Mouse (Mus musculus): ENCODE results near the gene Ndufa6. TPM values are rescaled to one million over a fixed set of nuclear protein-coding genes. Genes with fewer than 3 reads are reported as not detected.

Ndufa6 gene
- total and polyA plus RNA-seq, 2 experiments from 2014 or later = 287 to 482 TPM

DNA sequence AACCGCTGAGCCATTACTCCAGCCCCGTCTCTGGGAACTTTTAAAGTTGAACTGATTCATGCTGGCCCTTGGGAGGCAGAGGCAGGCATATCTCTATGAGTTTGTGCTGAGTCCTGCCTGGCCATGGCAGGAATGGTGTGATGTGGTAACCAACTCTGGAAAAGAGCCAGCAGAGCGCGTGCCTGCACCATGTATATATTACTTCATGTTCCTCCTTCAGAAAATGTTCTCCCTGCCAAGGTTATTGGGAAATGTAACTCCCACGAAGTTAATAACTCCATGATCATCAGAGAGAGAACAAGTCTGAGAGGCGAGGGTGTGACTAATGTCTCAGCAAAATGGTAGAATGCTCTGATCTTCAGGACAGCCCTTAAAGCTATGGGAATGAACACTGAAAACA is 36.3 kb downstream of the Ndufa6 start:
- H3K27me3 ChIP-seq (ENCODE audit: insufficient read depth, low read length) = no peaks in the 10 kb centered on the region
- DNase-seq (ENCODE audit: low spot score) (no peak), ATAC-seq (ENCODE audit: low FRiP score) (no peak)
- no peaks in the 10 kb centered on the region for H3K4me1 ChIP-seq (ENCODE audit: insufficient read depth, low read length)
- WGBS = 87% methylated on average over 6 of the region's 6 CpGs
- no peak overlapping the region for H3K4me3 ChIP-seq (ENCODE audit: low read depth, low read length)
- H3K9ac ChIP-seq (replicated peaks; ENCODE audit: low read length, poor library complexity, severe bottlenecking) = no peak overlapping the region
- H3K36me3 ChIP-seq (ENCODE audit: insufficient read depth, low read length) = no peaks in the 10 kb centered on the region
- no peaks in the 10 kb centered on the region for H3K9me3 ChIP-seq (ENCODE audit: low read length)
- H3K4me2 ChIP-seq (ENCODE audit: low read depth, low read length, poor library complexity, severe bottlenecking) = no peak overlapping the region
- H3K27ac ChIP-seq (ENCODE audit: low read depth, low read length) = no peak overlapping the region
- TF ChIP-seq CTCF (IDR thresholded peaks at IDR 0.05) = no peak

DNA sequence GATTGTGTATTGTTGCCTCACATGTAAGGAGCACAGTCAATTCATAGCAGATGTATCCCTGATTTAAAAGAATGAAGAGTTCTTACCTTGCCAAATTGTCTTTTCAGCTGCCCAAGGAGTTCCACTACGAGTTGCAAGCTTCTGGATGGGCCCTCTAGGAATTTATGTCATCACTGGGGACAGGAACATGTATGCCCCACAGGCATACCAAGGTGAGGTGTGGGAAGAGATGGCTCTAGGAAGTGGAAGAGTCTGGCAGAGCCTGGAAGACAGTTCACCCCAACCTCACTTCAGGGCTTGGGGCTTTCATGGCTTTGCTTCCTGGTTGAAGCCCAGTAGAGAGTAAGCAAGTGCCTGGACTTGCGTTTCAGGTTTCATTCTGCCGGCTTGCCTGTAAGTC is 45.7 kb downstream of the Ndufa6 start:
- Histone ChIP-seq H3K9ac (replicated peaks; ENCODE audit: low read length, poor library complexity, severe bottlenecking) (no peak overlapping the region), H3K4me3 (ENCODE audit: low read depth, low read length) (no peak overlapping the region), H3K9me3 (ENCODE audit: low read length) (no peaks in the 10 kb centered on the region), H3K4me2 (ENCODE audit: low read depth, low read length, poor library complexity, severe bottlenecking) (no peak overlapping the region), H3K27ac (ENCODE audit: low read depth, low read length) (no peak overlapping the region), H3K27me3 (ENCODE audit: insufficient read depth, low read length) (no peaks in the 10 kb centered on the region), H3K4me1 (ENCODE audit: insufficient read depth, low read length) (no peaks in the 10 kb centered on the region), H3K36me3 (ENCODE audit: insufficient read depth, low read length) (no peaks in the 10 kb centered on the region)
- DNase-seq (ENCODE audit: low spot score) (no peak), ATAC-seq (ENCODE audit: low FRiP score) (no peak)
- 81% methylated on average over 3 of the region's 3 CpGs for WGBS
- TF ChIP-seq CTCF (IDR thresholded peaks at IDR 0.05) = no peak

DNA sequence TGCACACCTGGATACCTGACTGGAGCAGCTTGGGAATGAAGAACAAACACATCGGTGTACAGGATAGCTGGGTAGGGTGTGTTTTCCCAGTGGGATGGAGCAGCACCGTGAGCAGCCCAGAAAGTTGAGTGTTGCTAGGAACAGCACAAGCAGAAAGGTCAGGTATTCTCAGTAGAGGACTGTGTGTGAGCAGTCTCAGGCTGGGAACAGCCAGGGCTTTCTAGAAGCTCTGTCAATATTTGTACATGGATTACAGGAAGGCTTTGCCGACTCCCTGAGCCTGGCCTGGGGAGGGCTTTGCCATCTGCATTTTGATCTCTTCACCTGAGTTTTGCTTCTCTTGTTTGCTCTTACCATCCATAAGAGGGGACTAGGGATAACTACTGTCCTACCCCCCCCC is 47.0 kb downstream of the Ndufa6 start:
- H3K27me3 ChIP-seq (ENCODE audit: insufficient read depth, low read length) = no peaks in the 10 kb centered on the region
- no peak overlapping the region for H3K27ac ChIP-seq (ENCODE audit: low read depth, low read length)
- H3K9me3 ChIP-seq (ENCODE audit: low read length) = no peaks in the 10 kb centered on the region
- no peak overlapping the region for H3K9ac ChIP-seq (replicated peaks; ENCODE audit: low read length, poor library complexity, severe bottlenecking)
- no peaks in the 10 kb centered on the region for H3K4me1 ChIP-seq (ENCODE audit: insufficient read depth, low read length)
- no peak for TF ChIP-seq CTCF (IDR thresholded peaks at IDR 0.05)
- WGBS = 75% methylated on average over 3 of the region's 3 CpGs
- H3K4me2 ChIP-seq (ENCODE audit: low read depth, low read length, poor library complexity, severe bottlenecking) = no peak overlapping the region
- ATAC-seq (ENCODE audit: low FRiP score) (no peak), DNase-seq (ENCODE audit: low spot score) (no peak)
- no peak overlapping the region for H3K4me3 ChIP-seq (ENCODE audit: low read depth, low read length)
- no peaks in the 10 kb centered on the region for H3K36me3 ChIP-seq (ENCODE audit: insufficient read depth, low read length)

Small RNAs within 50 kb of the gene (microRNA-seq; reads per million reads assigned to microRNA genes)
- gene Mir7684 (ENCODE audit: borderline number of aligned reads) = not detected

Other genes with a start within 250 kb of the Ndufa6 start
- gene Ccdc134, start 226.4 kb downstream of the Ndufa6 start, total RNA-seq (2014; rRNA removed) = 8.4 and 8.7 TPM in 2 replicates
- gene Ccdc134, start 226.4 kb downstream of the Ndufa6 start, polyA plus RNA-seq (2015; fragmentation: Nextera tagmentation; extraction: Ambion mirVana) = 6.9 and 7.7 TPM in 2 replicates
- 204 and 245 TPM in 2 replicates for gene Srebf2, start 207.1 kb downstream of the Ndufa6 start, total RNA-seq (2014; rRNA removed)
- gene Srebf2, start 207.1 kb downstream of the Ndufa6 start, polyA plus RNA-seq (2015; fragmentation: Nextera tagmentation; extraction: Ambion mirVana) = 141 and 150 TPM in 2 replicates
- gene Shisa8, start 141.5 kb downstream of the Ndufa6 start, total RNA-seq (2014; rRNA removed) = 6.5 and 7.6 TPM in 2 replicates
- gene Shisa8, start 141.5 kb downstream of the Ndufa6 start, polyA plus RNA-seq (2015; fragmentation: Nextera tagmentation; extraction: Ambion mirVana) = 1.6 and 2.2 TPM in 2 replicates
- 0.94 and 2.1 TPM in 2 replicates for gene Tnfrsf13c, start 130.0 kb downstream of the Ndufa6 start, total RNA-seq (2014; rRNA removed)
- 0.18 and 0.27 TPM in 2 replicates for gene Tnfrsf13c, start 130.0 kb downstream of the Ndufa6 start, polyA plus RNA-seq (2015; fragmentation: Nextera tagmentation; extraction: Ambion mirVana)
- 5.2 and 17.9 TPM in 2 replicates for gene Cenpm, start 109.6 kb downstream of the Ndufa6 start, total RNA-seq (2014; rRNA removed)
- 10.2 TPM in 2 replicates for gene Cenpm, start 109.6 kb downstream of the Ndufa6 start, polyA plus RNA-seq (2015; fragmentation: Nextera tagmentation; extraction: Ambion mirVana)
- gene 1500009C09Rik, start 101.9 kb downstream of the Ndufa6 start, total RNA-seq (2014; rRNA removed) = 139 and 156 TPM in 2 replicates
- 15.4 and 17.9 TPM in 2 replicates for gene 1500009C09Rik, start 101.9 kb downstream of the Ndufa6 start, polyA plus RNA-seq (2015; fragmentation: Nextera tagmentation; extraction: Ambion mirVana)
- gene Sept3, start 79.4 kb downstream of the Ndufa6 start, total RNA-seq (2014; rRNA removed) = 480 and 506 TPM in 2 replicates
- 369 and 404 TPM in 2 replicates for gene Sept3, start 79.4 kb downstream of the Ndufa6 start, polyA plus RNA-seq (2015; fragmentation: Nextera tagmentation; extraction: Ambion mirVana)
- 0.60 and 0.99 TPM in 2 replicates for gene Wbp2nl, start 55.4 kb downstream of the Ndufa6 start, total RNA-seq (2014; rRNA removed)
- 0.11 and 0.23 TPM in 2 replicates for gene Wbp2nl, start 55.4 kb downstream of the Ndufa6 start, polyA plus RNA-seq (2015; fragmentation: Nextera tagmentation; extraction: Ambion mirVana)
- gene Naga, start 15.4 kb downstream of the Ndufa6 start, total RNA-seq (2014; rRNA removed) = 36.6 and 38.0 TPM in 2 replicates
- 25.0 and 30.8 TPM in 2 replicates for gene Naga, start 15.4 kb downstream of the Ndufa6 start, polyA plus RNA-seq (2015; fragmentation: Nextera tagmentation; extraction: Ambion mirVana)
- 0.28 and 1.5 TPM in 2 replicates for gene Pheta2, start 15.4 kb downstream of the Ndufa6 start, total RNA-seq (2014; rRNA removed)
- gene Pheta2, start 15.4 kb downstream of the Ndufa6 start, polyA plus RNA-seq (2015; fragmentation: Nextera tagmentation; extraction: Ambion mirVana) = 0.82 and 0.88 TPM in 2 replicates
- 186 and 226 TPM in 2 replicates for gene Smdt1, start 15.4 kb downstream of the Ndufa6 start, total RNA-seq (2014; rRNA removed)
- gene Smdt1, start 15.4 kb downstream of the Ndufa6 start, polyA plus RNA-seq (2015; fragmentation: Nextera tagmentation; extraction: Ambion mirVana) = 352 and 383 TPM in 2 replicates
- 1.6 and 2.4 TPM in 2 replicates for gene Cyp2d22, start 25.9 kb upstream of the Ndufa6 start, total RNA-seq (2014; rRNA removed)
- 1.7 and 2.2 TPM in 2 replicates for gene Cyp2d22, start 25.9 kb upstream of the Ndufa6 start, polyA plus RNA-seq (2015; fragmentation: Nextera tagmentation; extraction: Ambion mirVana)
- not detected in 2 replicates for gene Cyp2d11, start 39.7 kb upstream of the Ndufa6 start, total RNA-seq (2014; rRNA removed)
- gene Cyp2d11, start 39.7 kb upstream of the Ndufa6 start, polyA plus RNA-seq (2015; fragmentation: Nextera tagmentation; extraction: Ambion mirVana) = not detected in 2 replicates
- not detected in 2 replicates for gene Cyp2d10, start 52.9 kb upstream of the Ndufa6 start, total RNA-seq (2014; rRNA removed)
- gene Cyp2d10, start 52.9 kb upstream of the Ndufa6 start, polyA plus RNA-seq (2015; fragmentation: Nextera tagmentation; extraction: Ambion mirVana) = not detected in 2 replicates
- not detected in 2 replicates for gene Cyp2d9, start 79.1 kb upstream of the Ndufa6 start, total RNA-seq (2014; rRNA removed)
- gene Cyp2d9, start 79.1 kb upstream of the Ndufa6 start, polyA plus RNA-seq (2015; fragmentation: Nextera tagmentation; extraction: Ambion mirVana) = not detected in 2 replicates
- gene Cyp2d12, start 200.8 kb upstream of the Ndufa6 start, total RNA-seq (2014; rRNA removed) = not detected in 2 replicates
- gene Cyp2d12, start 200.8 kb upstream of the Ndufa6 start, polyA plus RNA-seq (2015; fragmentation: Nextera tagmentation; extraction: Ambion mirVana) = not detected in 2 replicates